Mouse (Mus musculus): Measurements from ENCODE around the gene Rwdd1.

- TF ChIP-seq MAX (IDR thresholded peaks at IDR 0.05) (no peak), CTCF (IDR thresholded peaks at IDR 0.05; ENCODE audit: control insufficient read depth, insufficient read depth, insufficient read length) (peak; percentile 96), MYOD1 (IDR thresholded peaks at IDR 0.05; ENCODE audit: control insufficient read depth, insufficient read length, low read depth) (no peak), MYOG (IDR thresholded peaks at IDR 0.05; ENCODE audit: control insufficient read depth, extremely low read depth, insufficient read length) (no peak), USF1 (IDR thresholded peaks at IDR 0.05; ENCODE audit: low read depth) (no peak), FOSL1 (IDR thresholded peaks at IDR 0.05; ENCODE audit: insufficient read depth, low read length, poor library complexity, severe bottlenecking) (no peak)
Measured at GRCm38 (mm10) chr10:34033630-34034305, 14.3 kb upstream of the Rwdd1 start.
